Mouse (Mus musculus) forebrain, embryonic 10.5 days (tissue): ENCODE measurements at regions not wholly inside any gene's neighbourhood (a gene's known extent, or its start where the extent isn't known, plus 50 kb on each side); places are given as distances from the start of the nearest gene placed in this dataset.
A peak's percentile ranks its signal among the peaks of the same experiment; 100 is the strongest.

Experiments used
- DNase-seq: peaks from one replicate; pipeline ENCODE4 v3.0.0-alpha.2; 2017; ENCODE audit warnings: low spot score; ENCODE audit errors: extremely low spot score
- H3K27ac ChIP-seq: fragments of 300-500 bp; sonication (generic); 2 replicates; pipeline ENCODE4 v1.5.1; 2016; ENCODE audit warnings: mild to moderate bottlenecking
- H3K27me3 ChIP-seq: fragments of 300-500 bp; sonication (generic); 2 replicates; pipeline ENCODE4 v1.6.1; 2016; ENCODE audit warnings: mild to moderate bottlenecking; ENCODE audit not compliant: poor library complexity, severe bottlenecking
- H3K36me3 ChIP-seq: fragments of 300-500 bp; sonication (generic); replicated peaks from 2 replicates; pipeline ENCODE4 v1.6.1; 2016; ENCODE audit warnings: mild to moderate bottlenecking, moderate library complexity
- H3K4me1 ChIP-seq: fragments of 300-500 bp; sonication (generic); 2 replicates; pipeline ENCODE4 v1.6.1; 2016
- H3K4me3 ChIP-seq: fragments of 300-500 bp; sonication (generic); 2 replicates; pipeline ENCODE4 v1.5.1; 2016; ENCODE audit warnings: mild to moderate bottlenecking, moderate library complexity
- H3K9me3 ChIP-seq: fragments of 300-500 bp; sonication (generic); 2 replicates; pipeline ENCODE4 v1.6.1; 2016; ENCODE audit warnings: mild to moderate bottlenecking, moderate library complexity
- WGBS: fragments of 180-500 bp; shearing (Covaris S2); methylation state at CpG from one replicate; pipeline ENCODE4 v1.1.7; 2016; 5-methylcytosine and 5-hydroxymethylcytosine counted together

- H3K27me3 ChIP-seq, result no peaks in the 10 kb centered on the region
- no peak for DNase-seq
- H3K27ac ChIP-seq, result no peak overlapping the region
- H3K4me3 ChIP-seq, result no peak overlapping the region
- no peaks in the 10 kb centered on the region for H3K36me3 ChIP-seq
- no peaks in the 10 kb centered on the region for H3K9me3 ChIP-seq
- WGBS, result 74% methylated on average over 7 of the region's 7 CpGs
- peaks cover 5% of the 10 kb centered on the region for H3K4me1 ChIP-seq
Observed at GRCm38 (mm10) chr12:16167793-16168343, 351.1 kb upstream of the Trib2 start.

DNA sequence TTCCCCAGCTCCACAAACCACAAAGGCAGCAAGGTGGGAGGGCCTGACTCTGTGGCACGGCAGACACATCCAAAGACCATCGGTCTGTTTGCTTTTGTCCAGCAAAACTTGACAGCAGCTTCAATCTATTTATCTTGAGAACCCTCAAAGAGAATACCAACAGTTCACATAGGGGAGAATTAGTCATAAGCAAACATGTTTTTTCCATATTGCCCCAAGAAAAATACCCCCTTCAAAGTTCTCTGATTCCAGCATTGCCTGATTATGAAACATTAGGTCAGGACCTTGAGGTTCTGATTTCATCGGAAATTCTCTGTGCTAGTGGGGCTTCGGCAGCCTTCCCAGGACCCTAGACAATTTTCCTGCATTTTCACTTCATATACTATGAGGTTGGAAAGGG is 348.4 kb upstream of the Trib2 start:
- WGBS, result 90% methylated on average over 4 of the region's 4 CpGs
- no peaks in the 10 kb centered on the region for H3K9me3 ChIP-seq
- H3K27me3 ChIP-seq, result no peaks in the 10 kb centered on the region
- H3K4me1 ChIP-seq, result peaks cover 5% of the 10 kb centered on the region
- no peak overlapping the region for H3K27ac ChIP-seq
- H3K36me3 ChIP-seq, result no peaks in the 10 kb centered on the region
- DNase-seq, result no peak
- H3K4me3 ChIP-seq, result no peak overlapping the region

GRCm38 (mm10) chr12:16161947-16162346 is 345.2 kb upstream of the Trib2 start:
- H3K36me3 ChIP-seq, result no peaks in the 10 kb centered on the region
- WGBS, result 86% methylated on average over 4 of the region's 4 CpGs
- no peak overlapping the region for H3K4me3 ChIP-seq
- H3K27ac ChIP-seq, result no peak overlapping the region
- H3K4me1 ChIP-seq, result no peaks in the 10 kb centered on the region
- no peaks in the 10 kb centered on the region for H3K9me3 ChIP-seq
- no peak for DNase-seq
- no peaks in the 10 kb centered on the region for H3K27me3 ChIP-seq

DNA sequence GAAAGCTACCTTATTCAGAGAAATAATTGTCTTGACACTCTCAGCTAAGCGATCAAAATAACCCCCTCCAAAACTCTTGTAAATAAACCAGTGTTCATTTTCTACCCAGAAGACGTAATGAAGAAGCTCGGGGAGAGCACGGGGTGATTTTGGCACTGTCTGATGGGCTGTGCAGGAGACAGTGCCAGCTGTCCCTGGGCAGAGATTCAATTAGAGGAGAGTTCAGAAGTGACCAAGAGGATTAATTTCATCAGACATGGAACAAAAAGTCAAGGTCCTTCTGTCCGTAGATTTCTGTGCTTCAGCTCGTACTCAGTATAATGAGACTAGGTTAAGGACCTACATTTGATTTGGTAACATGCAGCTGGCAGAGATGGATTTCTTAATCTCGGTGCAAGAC is 341.2 kb upstream of the Trib2 start:
- Histone ChIP-seq H3K36me3 (no peaks in the 10 kb centered on the region), H3K9me3 (no peaks in the 10 kb centered on the region), H3K27me3 (no peaks in the 10 kb centered on the region), H3K4me3 (no peak overlapping the region), H3K27ac (no peak overlapping the region), H3K4me1 (peaks cover 8% of the 10 kb centered on the region; the same call in 1 of the 2 replicates)
- WGBS, result 89% methylated on average over 7 of the region's 7 CpGs
- DNase-seq, result no peak

DNA sequence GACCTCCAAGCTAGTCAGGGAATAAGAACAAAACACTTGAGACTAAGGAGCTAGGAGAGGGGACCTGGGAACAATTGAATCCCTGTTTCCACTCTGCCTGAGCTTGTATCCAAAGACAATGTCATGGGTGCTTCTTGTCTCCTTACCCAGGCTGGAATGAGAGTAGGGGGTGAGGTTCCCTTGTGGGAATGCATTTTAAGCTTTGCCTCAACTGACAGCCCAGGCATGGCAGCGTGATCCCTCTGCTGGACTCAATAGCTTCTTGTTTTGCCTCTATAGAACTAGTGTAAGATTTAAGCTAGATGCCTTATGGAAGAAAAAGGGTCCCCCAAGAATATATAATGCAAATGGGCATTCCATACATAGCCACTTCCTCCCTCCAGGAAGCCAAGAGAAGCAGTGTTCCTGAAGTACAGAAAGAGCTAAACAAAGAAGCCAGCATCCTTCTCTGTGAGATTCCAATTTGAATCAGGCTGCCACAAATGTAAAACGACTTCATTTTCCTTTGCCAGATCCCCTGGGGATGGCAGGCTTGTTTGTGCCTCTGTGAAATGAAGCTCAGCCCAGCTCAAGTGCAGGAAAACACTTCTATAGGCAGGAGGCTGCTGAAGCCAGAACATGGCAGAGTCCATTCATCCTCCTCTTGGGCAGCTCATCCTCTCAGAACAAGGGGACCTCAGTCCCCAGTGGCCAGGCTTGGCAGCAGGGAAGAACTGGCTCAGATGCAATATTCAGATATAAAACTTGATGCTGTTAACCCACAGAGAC is 339.3 kb upstream of the Trib2 start:
- no peak for DNase-seq
- H3K27me3 ChIP-seq, result no peaks in the 10 kb centered on the region
- H3K36me3 ChIP-seq, result no peaks in the 10 kb centered on the region
- no peaks in the 10 kb centered on the region for H3K9me3 ChIP-seq
- WGBS, result 28% methylated on average over 2 of the region's 2 CpGs
- peak overlapping the region; percentile 3; the same call in 1 of the 2 replicates for H3K27ac ChIP-seq
- H3K4me3 ChIP-seq, result no peak overlapping the region
- peaks cover 8% of the 10 kb centered on the region; the same call in 1 of the 2 replicates for H3K4me1 ChIP-seq

DNA sequence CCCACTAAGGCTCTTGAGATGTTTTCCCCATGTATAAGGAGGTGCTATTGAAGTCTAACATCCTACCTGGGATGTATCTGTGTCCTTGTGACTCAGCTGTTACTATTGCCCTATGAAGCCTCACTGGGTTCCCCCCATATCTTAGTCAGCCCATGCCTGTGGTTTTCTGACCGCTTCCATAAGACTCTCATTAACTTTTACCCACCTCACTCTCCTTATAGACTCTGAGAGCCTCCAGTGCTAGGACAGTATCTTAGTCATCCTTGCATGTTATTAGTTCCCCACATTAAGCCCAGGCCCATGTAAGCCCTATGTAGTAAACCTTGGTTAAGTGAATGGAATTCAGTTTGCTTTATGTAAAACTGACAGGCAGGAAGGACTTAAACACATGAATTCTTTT is 337.5 kb upstream of the Trib2 start:
- 91% methylated on average over 1 of the region's 1 CpGs for WGBS
- Histone ChIP-seq H3K4me3 (no peak overlapping the region), H3K36me3 (no peaks in the 10 kb centered on the region), H3K27me3 (no peaks in the 10 kb centered on the region), H3K27ac (no peak overlapping the region), H3K4me1 (peaks cover 8% of the 10 kb centered on the region; the same call in 1 of the 2 replicates), H3K9me3 (no peaks in the 10 kb centered on the region)
- no peak for DNase-seq

- H3K27me3 ChIP-seq, result no peaks in the 10 kb centered on the region
- WGBS, result 93% methylated on average over 11 of the region's 11 CpGs
- DNase-seq, result no peak
- H3K4me1 ChIP-seq, result peaks cover 8% of the 10 kb centered on the region; the same call in 1 of the 2 replicates
- no peak overlapping the region for H3K27ac ChIP-seq
- H3K36me3 ChIP-seq, result no peaks in the 10 kb centered on the region
- no peak overlapping the region for H3K4me3 ChIP-seq
- H3K9me3 ChIP-seq, result no peaks in the 10 kb centered on the region
Observed at GRCm38 (mm10) chr12:16152108-16152507, 335.4 kb upstream of the Trib2 start.

- DNase-seq, result no peak
- Histone ChIP-seq H3K27me3 (no peaks in the 10 kb centered on the region), H3K4me1 (peaks cover 7% of the 10 kb centered on the region; the same call in 1 of the 2 replicates), H3K4me3 (no peak overlapping the region), H3K27ac (no peak overlapping the region), H3K9me3 (no peaks in the 10 kb centered on the region), H3K36me3 (no peaks in the 10 kb centered on the region)
- WGBS, result 81% methylated on average over 5 of the region's 5 CpGs
Observed at GRCm38 (mm10) chr12:16151170-16151702, 334.5 kb upstream of the Trib2 start.

- no peak for DNase-seq
- WGBS, result 82% methylated on average over 2 of the region's 2 CpGs
- H3K36me3 ChIP-seq, result no peaks in the 10 kb centered on the region
- H3K4me3 ChIP-seq, result no peak overlapping the region
- no peaks in the 10 kb centered on the region for H3K27me3 ChIP-seq
- no peak overlapping the region for H3K27ac ChIP-seq
- no peaks in the 10 kb centered on the region for H3K4me1 ChIP-seq
- no peaks in the 10 kb centered on the region for H3K9me3 ChIP-seq
Observed at GRCm38 (mm10) chr12:16146919-16147318, 330.2 kb upstream of the Trib2 start.

GRCm38 (mm10) chr12:16145621-16146020 is 328.9 kb upstream of the Trib2 start:
- DNase-seq, result no peak
- H3K27me3 ChIP-seq, result no peaks in the 10 kb centered on the region
- no peak overlapping the region for H3K4me3 ChIP-seq
- no peaks in the 10 kb centered on the region for H3K4me1 ChIP-seq
- H3K36me3 ChIP-seq, result no peaks in the 10 kb centered on the region
- WGBS, result 92% methylated on average over 7 of the region's 7 CpGs
- no peaks in the 10 kb centered on the region for H3K9me3 ChIP-seq
- H3K27ac ChIP-seq, result no peak overlapping the region

DNA sequence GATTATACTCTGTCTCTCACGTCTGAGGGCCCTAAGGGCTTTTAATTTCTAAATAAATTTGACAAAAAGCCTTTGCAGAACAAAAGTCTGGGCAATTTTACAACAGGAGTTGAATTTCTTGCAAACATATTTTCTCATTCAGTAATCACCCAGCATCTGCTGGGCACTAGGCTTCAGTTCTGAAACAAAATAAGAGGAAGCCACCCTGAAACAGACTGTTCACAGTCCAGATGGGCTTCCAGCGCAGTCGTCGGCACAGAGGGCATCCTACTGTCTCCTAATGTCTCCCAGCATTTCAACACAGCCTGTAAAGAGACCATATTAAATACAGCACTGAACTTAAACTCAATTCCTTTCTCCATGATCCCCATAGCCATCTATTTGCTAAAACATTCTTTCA is 324.5 kb upstream of the Trib2 start:
- no peaks in the 10 kb centered on the region for H3K9me3 ChIP-seq
- no peak overlapping the region for H3K27ac ChIP-seq
- H3K4me1 ChIP-seq, result peaks cover 3% of the 10 kb centered on the region
- no peaks in the 10 kb centered on the region for H3K27me3 ChIP-seq
- H3K36me3 ChIP-seq, result no peaks in the 10 kb centered on the region
- no peak for DNase-seq
- H3K4me3 ChIP-seq, result no peak overlapping the region
- WGBS, result 85% methylated on average over 4 of the region's 4 CpGs

DNA sequence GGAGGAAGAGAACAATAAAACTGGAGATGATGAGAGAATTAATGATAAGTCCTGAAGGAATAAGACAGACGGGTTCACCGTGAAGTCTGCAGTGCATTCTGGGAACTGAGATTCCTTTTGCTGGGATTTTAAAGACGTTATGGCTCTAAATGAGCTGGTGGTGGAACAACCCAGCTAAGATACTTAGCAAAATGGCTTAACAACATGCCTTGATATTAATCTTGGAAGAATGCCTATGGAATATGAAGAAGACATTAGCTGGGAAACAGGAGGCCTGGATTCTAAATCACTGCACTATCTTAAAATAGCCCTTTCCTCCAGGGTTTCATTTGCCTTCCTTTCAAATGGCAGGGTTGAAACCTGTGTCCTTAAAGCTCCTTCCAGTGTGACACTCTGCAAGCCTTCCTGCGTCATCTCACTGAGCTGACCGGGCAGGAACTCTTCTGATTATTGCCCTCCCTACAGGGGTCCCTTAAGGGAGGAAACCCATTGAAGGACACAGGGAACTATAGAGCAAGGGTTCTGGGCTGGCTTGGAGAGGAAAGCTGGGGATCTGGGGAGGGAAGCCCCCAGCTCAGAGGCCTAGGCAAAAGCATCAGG is 323.9 kb upstream of the Trib2 start:
- H3K36me3 ChIP-seq, result no peaks in the 10 kb centered on the region
- no peak for DNase-seq
- H3K9me3 ChIP-seq, result no peaks in the 10 kb centered on the region
- no peak overlapping the region for H3K27ac ChIP-seq
- no peak overlapping the region for H3K4me3 ChIP-seq
- 74% methylated on average over 5 of the region's 5 CpGs for WGBS
- peaks cover 9% of the 10 kb centered on the region for H3K4me1 ChIP-seq
- H3K27me3 ChIP-seq, result no peaks in the 10 kb centered on the region

DNA sequence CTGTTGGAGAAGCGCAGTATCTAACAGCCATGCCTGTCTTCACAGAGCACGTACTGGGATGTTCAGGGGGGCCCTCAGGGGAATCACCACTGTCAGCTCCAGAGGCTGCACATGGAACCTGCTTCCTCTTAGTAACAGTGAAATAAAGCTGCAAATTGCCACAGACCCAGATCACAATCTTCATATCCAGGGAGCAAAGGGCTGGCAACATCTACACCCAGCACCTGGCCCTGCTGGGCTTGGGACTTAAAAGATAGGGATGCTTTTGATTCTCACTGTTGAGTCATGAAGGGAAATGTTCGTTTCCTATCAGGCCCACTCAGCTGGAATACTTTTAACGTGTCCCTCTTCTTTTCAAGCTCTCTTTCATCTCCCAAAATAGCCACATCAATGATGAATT is 322.4 kb upstream of the Trib2 start:
- no peak overlapping the region for H3K27ac ChIP-seq
- no peak overlapping the region for H3K4me3 ChIP-seq
- H3K4me1 ChIP-seq, result peaks cover 10% of the 10 kb centered on the region
- no peaks in the 10 kb centered on the region for H3K36me3 ChIP-seq
- 75% methylated on average over 4 of the region's 4 CpGs for WGBS
- DNase-seq, result no peak
- H3K9me3 ChIP-seq, result no peaks in the 10 kb centered on the region
- no peaks in the 10 kb centered on the region for H3K27me3 ChIP-seq
